Mouse (Mus musculus): ENCODE measurements around the gene Optn.

DNA sequence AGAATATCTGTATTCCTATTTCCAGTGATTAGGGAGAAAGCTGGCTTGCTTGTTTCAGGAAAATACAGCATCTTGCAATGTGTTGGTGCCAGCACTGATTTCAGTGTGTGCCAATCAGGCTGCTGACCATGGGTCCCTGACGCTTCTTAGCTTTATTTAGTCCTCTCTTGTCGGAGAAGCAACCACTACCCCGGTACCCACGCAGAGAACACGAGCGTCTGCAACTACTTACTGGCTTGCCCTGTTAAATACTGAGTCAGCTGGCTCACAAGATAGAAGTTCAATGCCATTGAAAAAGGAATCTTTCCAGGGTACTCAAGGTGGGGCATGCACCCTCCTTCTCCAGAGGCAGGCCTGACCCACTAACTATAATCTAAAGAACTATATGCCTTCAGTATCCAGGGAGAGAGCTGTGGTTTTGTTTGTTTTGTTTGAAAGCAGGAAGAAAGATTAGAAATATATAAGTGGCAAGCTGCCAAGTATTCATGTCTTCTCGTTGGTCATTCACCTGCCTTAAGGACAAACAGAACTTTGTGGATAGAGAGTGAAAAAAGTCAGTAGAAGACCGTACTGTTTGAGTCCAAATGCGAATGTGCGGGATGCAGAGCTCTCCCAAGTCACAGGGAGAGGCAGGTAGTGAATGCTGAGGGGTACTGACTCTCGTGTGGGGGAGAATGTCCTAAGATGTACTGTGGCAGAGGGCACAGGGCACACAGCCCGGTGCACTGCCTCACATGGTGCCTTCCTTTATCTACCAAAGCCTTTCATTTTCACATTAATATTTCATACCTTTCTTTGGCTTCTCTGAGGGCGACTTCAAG, 24.3 kb downstream of the Optn start:
- TF ChIP-seq CTCF (conservative IDR thresholded peaks at IDR 0.05; ENCODE audit: insufficient read depth, insufficient read length, low read depth, low read length) (no peak), POLR2A (IDR thresholded peaks at IDR 0.05; ENCODE audit: low read depth, low read length) (no peak)
